Comparison of ENCODE assay signal across 23 mouse cellular contexts in the genomic region with DNA sequence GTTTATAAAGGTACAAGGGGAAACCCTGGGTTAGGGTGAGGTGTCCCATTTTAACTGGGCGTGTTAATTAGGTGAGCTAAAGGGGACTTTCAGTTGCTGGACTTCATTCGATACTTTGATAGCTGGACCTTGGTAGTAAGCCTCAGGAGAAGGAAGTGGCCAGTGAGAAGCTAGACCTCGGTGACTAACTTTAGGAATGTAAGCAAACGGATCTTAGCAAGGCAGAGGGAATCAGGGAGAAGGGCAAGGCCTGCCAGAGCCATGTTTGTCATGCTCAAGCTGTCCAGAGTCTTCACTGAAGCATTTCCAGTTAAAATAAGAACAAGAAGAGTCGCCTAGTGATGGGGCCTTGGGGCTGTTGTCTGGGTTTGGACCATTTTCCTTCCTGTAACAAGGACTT. TPM values are rescaled to one million over a fixed set of nuclear protein-coding genes. Genes with fewer than 3 reads are reported as not detected.
DNase-seq lines count a peak whose midpoint lies in the region; ATAC-seq and TF ChIP-seq lines count a peak whose summit lies in the region.
"Had no signal": no experiment of that assay in that cellular context is flagged by ENCODE, and none has a peak within 500 bp of the region (broad histone marks: within the 10 kb centered on the region; RNA-seq: fewer than 3 reads in every experiment).

No protein-coding gene starts in this region.

- no peaks in the 10 kb centered on the region for H3K4me1 ChIP-seq in stomach, postnatal 0 days (replicated peaks; ENCODE audit: control insufficient read depth, insufficient read depth)

- H3K4me2 ChIP-seq in stomach, postnatal 0 days (replicated peaks; ENCODE audit: low read depth) = no peak overlapping the region
- H3K4me2 ChIP-seq: embryonic facial prominence, embryonic 12.5 days; forebrain, embryonic 12.5 days had no signal

- no peak overlapping the region for H3K9ac ChIP-seq in stomach, postnatal 0 days (ENCODE audit: low read length)
- H3K9ac ChIP-seq: embryonic facial prominence, embryonic 12.5 days; forebrain, embryonic 12.5 days had no signal

- peak; percentile 27; the same call in 1 of the 2 replicates for ATAC-seq in stomach, postnatal 0 days (ENCODE audit: low FRiP score, low TSS enrichment)
- ATAC-seq: forebrain, embryonic 14.5 days; forebrain, embryonic 16.5 days had no signal

- H3K36me3 ChIP-seq in stomach, postnatal 0 days (ENCODE audit: control insufficient read depth, insufficient read depth, low read length) = no peaks in the 10 kb centered on the region
- H3K36me3 ChIP-seq: embryonic facial prominence, embryonic 12.5 days; forebrain, embryonic 12.5 days had no signal

- DNase-seq in heart, adult 11 months = peak; percentile 58
- no peak for DNase-seq in heart, postnatal 36 days
- DNase-seq in 3T3-L1 (ENCODE audit: low read depth, low spot score) = peak; percentile 16
- no peak for DNase-seq in stomach, postnatal 0 days (ENCODE audit: low spot score)
- DNase-seq in left cerebral cortex, postnatal 25 days (ENCODE audit: low spot score in 2 of 2) = no peak
- DNase-seq: adrenal gland, adult 8-10 months; adrenal gland, postnatal 14 days; adrenal gland, postnatal 36 days; cerebellum, adult 11-12 months; cerebellum, adult 2 months; cerebellum, adult 9-10 months; cerebellum, postnatal 10 days; cerebellum, postnatal 25 days had no signal

- H3K27ac ChIP-seq in stomach, postnatal 0 days (replicated peaks) = no peak overlapping the region
- H3K27ac ChIP-seq: embryonic facial prominence, embryonic 10.5 days; embryonic facial prominence, embryonic 12.5 days; forebrain, embryonic 12.5 days had no signal

- 52% methylated on average over 5 of the region's 5 CpGs for WGBS in stomach, postnatal 0 days

- no peak overlapping the region for H3K4me3 ChIP-seq in stomach, postnatal 0 days (ENCODE audit: low read depth, low read length)
- H3K4me3 ChIP-seq: embryonic facial prominence, embryonic 10.5 days; embryonic facial prominence, embryonic 12.5 days; forebrain, embryonic 12.5 days had no signal

- H3K9me3 ChIP-seq in stomach, postnatal 0 days (ENCODE audit: control insufficient read depth, low read length) = no peaks in the 10 kb centered on the region
- H3K9me3 ChIP-seq: embryonic facial prominence, embryonic 10.5 days; embryonic facial prominence, embryonic 12.5 days; forebrain, embryonic 12.5 days had no signal

- no peaks in the 10 kb centered on the region for H3K27me3 ChIP-seq in stomach, postnatal 0 days (ENCODE audit: control insufficient read depth, insufficient read depth, low read length)
- H3K27me3 ChIP-seq: embryonic facial prominence, embryonic 12.5 days; forebrain, embryonic 12.5 days had no signal

- intact Hi-C loops in heart, postnatal 36 days (cut with DNase I) = no loop called here
- intact Hi-C loops in left cerebral cortex, postnatal 25 days (cut with DNase I) = no loop called here

- no peak for TF ChIP-seq CTCF in stomach, postnatal 0 days (IDR thresholded peaks at IDR 0.05; ENCODE audit: low read depth)

- TF ChIP-seq EP300 in stomach, postnatal 0 days (optimal IDR thresholded peaks at IDR 0.05) = no peak

RNA-seq across cellular contexts. Expression of gene Tmem183a, which starts 3.7 kb away (rescaled TPM):
- 10 to 100 TPM; 21.6 to 22.1 TPM for total RNA-seq in heart, postnatal 36 days (2021)
- 64.9 and 65.6 TPM in 2 replicates for polyA plus RNA-seq in stomach, postnatal 0 days (2015; fragmentation: Nextera tagmentation; extraction: Ambion mirVana)
- total RNA-seq in left cerebral cortex, postnatal 25 days (2021) = 10 to 100 TPM; 67.2 to 72.9 TPM

RNA-seq across cellular contexts. Expression of gene 4933406M09Rik, which starts 20.2 kb away (rescaled TPM):
- not detected for total RNA-seq in heart, postnatal 36 days (2021)
- polyA plus RNA-seq in stomach, postnatal 0 days (2015; fragmentation: Nextera tagmentation; extraction: Ambion mirVana) = not detected in 2 replicates
- not detected for total RNA-seq in left cerebral cortex, postnatal 25 days (2021)
- total RNA-seq: adrenal gland, adult 18-20 months; adrenal gland, adult 8-10 months; adrenal gland, postnatal 14 days; adrenal gland, postnatal 36 days; MEL had no signal
- polyA plus RNA-seq: C2C12; cerebellum, adult 2 months; cortical plate, adult 2 months; embryonic facial prominence, embryonic 10.5 days; embryonic facial prominence, embryonic 12.5 days; embryonic facial prominence, embryonic 14.5 days; forebrain, embryonic 12.5 days; forebrain, embryonic 14.5 days; forebrain, embryonic 16.5 days had no signal

RNA-seq across cellular contexts. Expression of gene Ppfia4, which starts 32.8 kb away (rescaled TPM):
- total RNA-seq in heart, postnatal 36 days (2021) = 1 to 10 TPM; 1.4 to 1.6 TPM
- polyA plus RNA-seq in stomach, postnatal 0 days (2015; fragmentation: Nextera tagmentation; extraction: Ambion mirVana) = 2.8 TPM in 2 replicates
- total RNA-seq in left cerebral cortex, postnatal 25 days (2021) = 10 to 100 TPM; 43.3 to 49.4 TPM
- total RNA-seq: MEL had no signal

RNA-seq across cellular contexts. Expression of gene Cyb5r1, which starts 39.9 kb away (rescaled TPM):
- 10 to 100 TPM; 26.1 to 27.0 TPM for total RNA-seq in heart, postnatal 36 days (2021)
- polyA plus RNA-seq in stomach, postnatal 0 days (2015; fragmentation: Nextera tagmentation; extraction: Ambion mirVana) = 14.2 and 14.3 TPM in 2 replicates
- 10 to 100 TPM; 15.8 to 16.6 TPM for total RNA-seq in left cerebral cortex, postnatal 25 days (2021)

RNA-seq across cellular contexts. Expression of gene Adipor1, which starts 49.7 kb away (rescaled TPM):
- total RNA-seq in heart, postnatal 36 days (2021) = 100 to 1,000 TPM; 137 to 143 TPM
- 84.4 and 90.2 TPM in 2 replicates for polyA plus RNA-seq in stomach, postnatal 0 days (2015; fragmentation: Nextera tagmentation; extraction: Ambion mirVana)
- 10 to 100 TPM; 62.3 to 63.5 TPM for total RNA-seq in left cerebral cortex, postnatal 25 days (2021)

Comparison
In these comparisons a context has a peak if more than half of its experiments do, and no peak if none do; other contexts are left out.
1. DNase-seq: peak in heart, adult 11 months (single experiment) and 3T3-L1 (single experiment); none in heart, postnatal 36 days (0 of 2), stomach, postnatal 0 days (single experiment) and left cerebral cortex, postnatal 25 days (0 of 2).
2. RNA of gene Ppfia4, which starts 32.8 kb away (total RNA-seq): 43.3 to 49.4 TPM in left cerebral cortex, postnatal 25 days; 1.4 to 1.6 TPM in heart, postnatal 36 days; every median in the first group is over 10 times any median in the second.